Mouse (Mus musculus): Measurements from ENCODE around the gene Dact2. TPM values are rescaled to one million over a fixed set of nuclear protein-coding genes. Genes with fewer than 3 reads are reported as not detected.

Gene Dact2
- total RNA-seq, 2 experiments from 2014 or later: 0.46 to 2.1 TPM

GRCm38 (mm10) chr17:14213976-14214529 lies 9.9 kb upstream of the Dact2 start:
- no peak for DNase-seq (ENCODE audit: low spot score in 2 of 2)

GRCm38 (mm10) chr17:14212796-14213195 lies 8.7 kb upstream of the Dact2 start:
- peak in 1 of 2 experiments; percentile 30 for DNase-seq (ENCODE audit: low spot score in 2 of 2)

GRCm38 (mm10) chr17:14207093-14207561 lies 3.0 kb upstream of the Dact2 start:
- no peak for DNase-seq (ENCODE audit: low spot score in 2 of 2)

- peak; percentile 67 to 69 for DNase-seq (ENCODE audit: low spot score in 2 of 2)
These were observed 2.0 kb upstream of the Dact2 start for GRCm38 (mm10) chr17:14206062-14206461.

- no peak for DNase-seq (ENCODE audit: low spot score in 2 of 2)
These were observed 1.1 kb upstream of the Dact2 start for GRCm38 (mm10) chr17:14205236-14205635.

- DNase-seq (ENCODE audit: low spot score in 2 of 2): peak in 1 of 2 experiments; percentile 30
These were observed 773 bp downstream of the Dact2 start for GRCm38 (mm10) chr17:14203121-14203941.

GRCm38 (mm10) chr17:14202291-14203030 lies 1.6 kb downstream of the Dact2 start:
- DNase-seq (ENCODE audit: low spot score in 2 of 2): no peak

- no peak for DNase-seq (ENCODE audit: low spot score in 2 of 2)
These were observed 2.8 kb downstream of the Dact2 start for GRCm38 (mm10) chr17:14201281-14201787.

GRCm38 (mm10) chr17:14200206-14200605 lies 3.9 kb downstream of the Dact2 start:
- DNase-seq (ENCODE audit: low spot score in 2 of 2): no peak

GRCm38 (mm10) chr17:14199621-14200020 lies 4.5 kb downstream of the Dact2 start:
- no peak for DNase-seq (ENCODE audit: low spot score in 2 of 2)

GRCm38 (mm10) chr17:14192924-14193323 lies 11.2 kb downstream of the Dact2 start:
- DNase-seq (ENCODE audit: low spot score in 2 of 2): no peak

GRCm38 (mm10) chr17:14192432-14192831 lies 11.7 kb downstream of the Dact2 start:
- DNase-seq (ENCODE audit: low spot score in 2 of 2): no peak

- no peak for DNase-seq (ENCODE audit: low spot score in 2 of 2)
These were observed 15.6 kb downstream of the Dact2 start for GRCm38 (mm10) chr17:14188455-14188854.

GRCm38 (mm10) chr17:14187096-14187495 lies 17.0 kb downstream of the Dact2 start:
- peak in 1 of 2 experiments; percentile 32 for DNase-seq (ENCODE audit: low spot score in 2 of 2)

GRCm38 (mm10) chr17:14186176-14186575 lies 17.9 kb downstream of the Dact2 start:
- no peak for DNase-seq (ENCODE audit: low spot score in 2 of 2)

- DNase-seq (ENCODE audit: low spot score in 2 of 2): no peak
These were observed 19.8 kb downstream of the Dact2 start for GRCm38 (mm10) chr17:14184192-14184814.

GRCm38 (mm10) chr17:14183717-14184116 lies 20.4 kb downstream of the Dact2 start:
- no peak for DNase-seq (ENCODE audit: low spot score in 2 of 2)

GRCm38 (mm10) chr17:14182860-14183259 lies 21.2 kb downstream of the Dact2 start:
- no peak for DNase-seq (ENCODE audit: low spot score in 2 of 2)

GRCm38 (mm10) chr17:14178911-14179310 lies 25.2 kb downstream of the Dact2 start:
- DNase-seq (ENCODE audit: low spot score in 2 of 2): no peak

GRCm38 (mm10) chr17:14178475-14178874 lies 25.6 kb downstream of the Dact2 start:
- no peak for DNase-seq (ENCODE audit: low spot score in 2 of 2)

- no peak for DNase-seq (ENCODE audit: low spot score in 2 of 2)
These were observed 26.1 kb downstream of the Dact2 start for GRCm38 (mm10) chr17:14178049-14178448.

All from adrenal gland, adult 18-20 months (tissue).